Mouse (Mus musculus) liver (tissue): ENCODE data around the gene Lrrc4.

Experiments
- DNase-seq: peaks from one replicate; pipeline ENCODE4 v3.0.0-alpha.2; 2020; ENCODE audit warnings: mixed read lengths

The Lrrc4 gene

GRCm38 (mm10) chr6:28720391-28721171 lies 111.0 kb downstream of the Lrrc4 start:
- DNase-seq, result no peak

- DNase-seq, result no peak
These were observed 113.7 kb downstream of the Lrrc4 start for GRCm38 (mm10) chr6:28717845-28718237.

GRCm38 (mm10) chr6:28717203-28717844 lies 114.2 kb downstream of the Lrrc4 start:
- DNase-seq, result no peak

DNA sequence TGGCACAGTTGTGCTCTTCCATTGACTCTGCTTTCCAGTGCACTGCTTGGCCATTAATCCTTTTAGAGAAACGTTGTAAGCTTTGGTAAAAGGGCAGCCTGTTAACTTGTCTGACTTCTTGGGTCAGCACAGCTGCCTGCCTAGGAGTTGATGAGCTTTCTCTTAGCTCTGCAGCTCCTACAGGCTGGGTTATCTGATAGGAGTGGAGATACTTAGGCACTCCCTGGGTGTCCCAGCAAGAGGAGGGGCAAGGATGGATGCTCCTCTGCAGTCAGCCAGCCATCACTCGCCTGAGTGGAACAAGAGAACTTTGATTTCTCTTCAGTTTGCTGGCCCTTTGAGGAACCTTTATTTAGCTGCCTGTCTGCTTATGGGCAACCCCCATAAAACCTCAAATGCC lies 121.5 kb downstream of the Lrrc4 start:
- DNase-seq, result peak; percentile 37

DNA sequence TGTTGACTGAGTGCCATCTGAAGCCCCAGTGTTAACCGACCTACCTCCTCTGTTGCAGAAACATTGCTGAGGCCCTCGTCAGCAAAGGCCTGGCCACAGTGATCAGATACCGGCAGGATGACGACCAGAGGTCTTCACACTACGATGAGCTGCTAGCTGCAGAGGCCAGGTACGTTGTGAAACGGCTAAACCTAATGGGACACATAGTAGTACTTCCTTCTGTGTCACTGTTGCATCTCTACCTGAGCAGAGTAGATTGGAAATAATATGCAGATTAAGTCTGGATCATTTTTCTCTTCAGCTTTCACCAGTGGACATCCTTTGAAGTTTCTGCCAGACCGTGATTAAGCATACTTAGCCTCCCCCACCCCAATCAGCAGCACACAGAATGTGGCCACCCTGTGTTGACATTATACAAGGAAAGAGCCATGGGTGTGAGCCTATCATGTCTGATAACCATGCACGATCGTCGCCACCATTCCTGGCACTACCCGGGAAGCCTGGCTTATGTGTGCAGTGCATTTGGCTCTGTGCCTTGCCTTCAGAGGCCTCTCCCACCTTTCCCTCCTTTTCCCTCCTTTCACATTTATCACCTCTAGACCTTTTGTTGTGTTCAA lies 124.5 kb downstream of the Lrrc4 start:
- peak; percentile 74 for DNase-seq

GRCm38 (mm10) chr6:28706108-28706975 lies 125.2 kb downstream of the Lrrc4 start:
- no peak for DNase-seq

DNA sequence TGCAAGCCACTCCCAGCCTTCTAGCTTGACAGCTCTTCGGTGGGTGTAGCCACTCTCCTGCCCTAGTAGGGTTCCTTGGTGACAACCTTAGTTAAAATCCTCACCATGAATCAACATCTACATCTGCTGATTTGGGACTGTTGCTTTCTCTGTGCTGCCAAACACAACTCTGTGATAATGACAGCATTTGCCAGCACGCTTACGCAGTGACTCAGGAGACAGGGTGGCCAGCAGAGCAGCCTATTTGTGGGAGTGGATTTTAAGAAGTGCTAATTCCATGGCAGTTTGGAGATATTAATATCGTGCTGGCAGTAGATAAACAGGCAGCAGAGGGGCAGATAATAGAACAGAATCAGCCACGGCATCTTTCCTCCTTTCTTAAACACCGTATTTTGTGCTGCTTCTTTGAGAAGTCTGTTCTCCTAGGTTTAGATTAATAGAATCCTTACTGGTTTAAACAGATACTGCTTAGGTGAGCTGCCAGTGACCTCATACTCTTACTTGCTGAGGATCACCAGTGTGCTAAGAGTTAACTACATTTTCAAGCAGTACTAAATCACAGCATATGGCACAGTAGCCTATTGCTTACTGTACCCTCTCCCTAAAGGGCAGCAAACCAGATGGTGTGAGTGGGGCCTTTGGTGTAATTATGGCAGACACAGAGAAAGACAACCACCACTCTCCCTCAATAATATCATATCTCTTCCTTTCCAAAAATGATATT lies 126.0 kb downstream of the Lrrc4 start:
- DNase-seq, result peak; percentile 49

DNA sequence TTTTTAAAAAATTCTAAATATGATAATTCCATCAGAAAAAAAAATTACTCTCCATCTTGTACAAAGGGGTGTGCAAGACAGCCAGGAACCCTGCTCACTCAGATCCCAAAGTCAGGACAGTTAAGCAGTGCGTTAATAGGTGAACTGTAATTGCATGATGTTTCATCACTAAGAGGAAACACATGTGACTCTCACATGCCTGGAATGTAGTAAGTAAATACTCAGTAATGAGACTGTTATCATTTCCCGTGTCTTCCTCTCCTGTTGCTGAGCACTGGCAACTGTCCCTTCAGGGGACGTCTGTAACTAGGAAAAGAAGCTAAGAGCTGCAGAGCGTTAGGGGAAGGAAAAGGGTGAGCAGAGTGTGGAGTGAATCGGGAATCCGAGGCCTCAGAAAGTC lies 126.9 kb downstream of the Lrrc4 start:
- DNase-seq, result no peak

DNA sequence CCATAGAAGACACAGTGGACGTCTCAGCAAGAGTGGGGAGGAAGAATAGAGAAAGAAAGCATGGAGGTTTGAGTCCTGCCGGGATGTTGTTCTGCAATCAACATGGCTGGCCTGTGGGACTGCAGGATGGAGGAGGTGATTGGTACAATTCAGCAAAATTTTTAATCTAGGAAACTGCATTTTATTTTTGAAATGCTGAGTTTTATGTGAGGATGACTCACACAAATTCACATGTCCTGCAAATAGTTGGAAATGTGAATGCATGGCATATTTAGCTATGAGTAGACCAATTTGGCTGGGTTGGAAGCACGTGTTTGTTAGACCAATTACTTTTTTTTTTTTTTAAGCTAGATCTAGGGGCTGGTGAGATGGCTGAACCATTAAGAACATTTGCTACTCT lies 134.3 kb downstream of the Lrrc4 start:
- DNase-seq, result no peak

DNA sequence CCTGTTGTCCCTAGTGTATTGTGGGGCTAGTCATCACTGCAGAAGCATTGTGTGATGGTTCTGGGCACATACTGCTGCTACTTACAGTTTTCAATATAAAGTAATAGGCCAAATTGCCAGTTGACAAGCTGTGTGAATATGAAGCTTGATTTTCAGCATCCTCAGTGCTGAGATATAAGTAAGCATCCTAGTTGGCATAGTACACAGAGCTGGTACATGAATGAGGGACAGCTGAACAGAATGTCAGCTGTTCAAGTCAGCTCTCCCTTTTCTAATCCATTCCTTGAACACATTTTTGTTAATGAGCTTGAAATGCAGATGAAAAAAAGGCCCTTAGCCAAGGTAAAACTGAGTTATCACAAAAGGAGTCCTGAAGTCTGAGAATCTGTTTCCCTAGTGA lies 138.9 kb downstream of the Lrrc4 start:
- no peak for DNase-seq

DNA sequence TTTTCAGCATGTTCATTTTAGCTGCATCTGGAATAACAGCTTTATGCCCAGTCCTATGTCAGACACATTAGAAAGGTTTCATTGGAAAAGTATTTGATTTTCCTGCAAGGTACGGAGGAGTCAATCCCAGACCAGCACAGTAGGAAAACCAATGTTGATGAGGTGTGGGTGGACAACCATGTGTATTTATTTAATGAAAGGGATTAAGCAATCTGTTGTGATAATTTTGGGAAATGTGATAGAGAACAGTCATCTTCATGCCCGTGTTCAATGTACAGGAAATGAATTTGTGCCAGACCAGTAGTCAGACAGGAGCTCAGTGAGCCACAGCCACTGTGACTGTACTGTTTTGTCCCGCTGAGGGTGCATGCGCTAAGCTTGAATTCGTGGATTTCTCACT lies 143.8 kb downstream of the Lrrc4 start:
- no peak for DNase-seq

GRCm38 (mm10) chr6:28685745-28686144 lies 145.8 kb downstream of the Lrrc4 start:
- DNase-seq, result no peak

DNA sequence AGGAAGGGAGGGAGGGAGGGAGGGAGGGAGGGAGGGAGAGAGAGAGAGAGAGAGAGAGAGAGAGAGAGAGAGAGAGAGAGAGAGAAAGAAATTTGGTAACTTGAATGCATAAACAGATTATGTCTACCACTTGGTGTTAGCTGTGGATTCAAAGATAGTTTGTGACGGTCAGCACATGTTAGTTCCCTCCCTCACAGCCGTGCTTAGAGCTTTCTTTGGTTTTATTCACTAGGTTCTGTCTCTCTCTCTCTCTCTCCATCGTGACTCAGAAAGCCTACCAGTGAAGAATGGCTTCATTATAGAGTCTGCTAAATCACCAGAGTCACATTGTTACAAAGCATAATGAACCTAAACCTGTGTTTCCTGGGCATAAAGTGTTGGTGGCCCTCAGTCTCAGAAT lies 146.5 kb downstream of the Lrrc4 start:
- DNase-seq, result no peak

DNA sequence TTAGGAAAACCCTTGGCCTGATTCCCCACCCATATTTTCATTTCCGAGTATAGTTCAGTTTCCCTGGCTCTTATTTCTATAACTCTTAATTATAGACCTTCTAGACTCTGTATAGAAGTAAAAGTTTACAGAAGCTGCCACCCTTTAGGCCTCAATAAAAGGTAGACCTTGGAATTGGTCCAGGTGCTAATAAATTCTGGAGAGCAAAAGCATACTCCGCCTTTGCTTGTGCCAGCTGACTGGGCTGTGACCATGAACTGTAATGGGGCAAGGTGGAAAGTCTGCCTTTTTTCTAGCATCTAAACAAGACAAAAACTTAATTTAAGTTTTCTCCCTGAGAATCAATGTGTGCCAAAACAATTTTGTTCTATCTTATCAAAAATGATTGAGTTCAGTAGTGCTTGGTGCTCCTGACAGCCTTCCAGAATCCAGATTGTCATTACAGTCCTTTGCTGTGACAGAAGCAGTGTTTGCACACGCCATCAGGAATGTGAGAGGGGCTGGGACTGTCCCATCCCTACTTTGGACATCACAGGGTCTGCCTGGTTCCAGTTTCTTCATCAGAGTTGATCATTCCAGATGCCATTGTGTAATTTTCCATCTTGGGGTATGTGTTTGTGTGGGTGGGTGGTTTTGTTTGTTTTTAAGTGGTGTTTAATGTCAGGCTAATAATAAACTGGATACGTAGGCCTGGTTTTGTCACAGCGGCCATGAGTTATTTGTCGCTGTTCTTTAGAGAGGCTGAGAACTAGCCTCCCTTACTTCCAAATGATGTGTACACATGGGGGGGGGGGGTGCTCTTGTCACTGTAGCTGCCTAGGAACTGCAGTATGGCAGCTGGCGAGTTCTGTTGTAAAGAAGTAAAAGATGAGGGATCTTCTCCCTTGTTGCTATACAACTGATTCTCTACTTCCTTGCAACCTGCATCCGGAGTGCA lies 149.8 kb downstream of the Lrrc4 start:
- DNase-seq, result no peak

DNA sequence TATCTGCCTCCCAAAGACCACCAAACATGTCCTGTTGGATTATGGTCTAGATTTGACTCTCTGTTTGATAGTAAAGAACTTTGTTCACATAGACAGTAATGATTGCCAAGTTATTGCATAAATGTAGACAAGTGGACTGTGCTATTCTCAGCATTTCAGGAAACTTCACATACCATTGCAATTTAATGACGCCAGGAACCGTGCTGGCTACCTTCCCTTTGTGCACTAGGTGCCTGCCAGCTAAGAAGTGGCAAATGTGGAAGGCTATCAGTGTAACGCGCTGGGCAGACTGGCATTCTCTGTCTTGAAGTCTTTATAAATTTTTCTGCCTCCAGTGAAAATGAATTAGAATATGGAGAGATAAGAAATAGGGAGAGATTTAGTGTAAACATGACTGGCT lies 151.0 kb downstream of the Lrrc4 start:
- no peak for DNase-seq

DNA sequence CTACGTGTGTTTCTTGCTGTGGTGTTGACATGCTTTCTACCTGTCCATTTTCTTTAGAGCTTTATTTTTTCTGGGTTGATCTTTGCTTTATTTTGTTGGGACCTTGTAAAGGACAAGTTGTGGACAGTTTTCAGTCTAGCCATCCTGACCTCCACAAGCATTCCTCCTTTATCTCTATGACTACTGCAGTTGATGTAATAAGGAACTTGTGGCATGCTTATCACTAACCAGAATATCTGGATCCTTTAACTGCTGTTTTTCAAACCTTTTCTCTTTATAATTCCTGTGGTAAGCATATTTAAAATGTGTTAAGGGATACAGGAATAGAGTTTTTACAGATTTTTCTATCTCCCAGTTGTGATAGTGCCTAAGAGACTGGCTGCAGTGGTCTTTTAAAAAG lies 152.7 kb downstream of the Lrrc4 start:
- no peak for DNase-seq

- no peak for DNase-seq
These were observed 156.9 kb downstream of the Lrrc4 start for GRCm38 (mm10) chr6:28674686-28675085.

DNA sequence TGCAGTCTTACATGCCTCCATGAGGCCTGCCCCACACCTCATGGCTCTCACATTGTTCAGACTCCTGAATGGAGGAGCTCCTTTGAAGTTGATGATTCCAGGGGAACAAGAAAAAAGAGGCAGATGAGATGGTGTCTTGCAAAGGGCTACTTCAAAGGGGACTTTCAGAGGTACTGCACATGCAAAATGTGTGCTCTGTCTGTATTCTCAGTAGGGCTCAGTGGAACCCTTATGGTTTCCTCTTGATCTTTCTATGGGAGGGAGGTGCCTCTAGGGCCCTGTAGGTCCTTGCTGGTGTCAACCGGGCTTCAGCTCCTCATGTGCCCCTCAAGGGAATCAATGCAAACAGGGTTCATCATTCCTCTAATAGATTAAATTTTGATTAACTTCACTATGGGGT lies 159.2 kb downstream of the Lrrc4 start:
- DNase-seq, result no peak

- DNase-seq, result no peak
These were observed 162.3 kb downstream of the Lrrc4 start for GRCm38 (mm10) chr6:28669251-28669650.

DNA sequence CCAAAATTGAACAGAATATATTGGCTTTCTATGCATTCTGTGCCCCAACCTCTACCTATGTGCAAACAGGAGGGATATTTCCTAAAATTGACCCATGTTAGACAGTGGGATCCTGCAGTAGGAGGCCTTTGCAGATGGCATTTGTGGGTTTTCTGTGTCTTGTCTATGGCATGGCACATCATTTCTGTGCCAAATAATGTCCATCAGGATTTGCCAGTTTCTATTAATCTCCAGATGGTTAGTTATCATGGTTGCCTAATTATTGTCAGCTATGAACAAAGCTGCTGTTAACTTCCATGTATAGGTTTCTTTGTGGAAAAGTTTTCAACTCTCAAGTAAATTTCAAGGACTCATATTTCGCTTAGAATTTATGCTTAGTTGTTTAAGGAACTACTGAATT lies 164.0 kb downstream of the Lrrc4 start:
- no peak for DNase-seq

DNA sequence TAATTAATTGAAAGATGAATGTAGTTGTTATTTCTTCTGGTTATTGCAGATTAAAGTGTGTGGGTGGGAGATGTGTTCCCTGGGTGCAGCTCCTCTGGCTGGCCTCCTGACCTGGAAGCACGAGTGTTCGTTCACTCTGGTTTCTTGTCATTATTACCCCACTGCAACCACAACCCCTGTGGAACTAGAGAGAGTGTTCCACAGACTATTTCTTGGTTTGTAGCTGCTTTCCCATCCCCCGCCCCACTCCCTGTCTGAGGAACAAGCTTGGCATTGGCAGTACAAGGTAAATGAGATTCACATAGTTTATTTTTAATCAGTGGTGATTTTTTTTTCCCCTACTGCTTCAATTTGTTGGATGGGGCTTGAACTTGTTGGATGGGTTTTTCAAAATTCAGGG lies 166.8 kb downstream of the Lrrc4 start:
- DNase-seq, result no peak
